Mouse (Mus musculus) ES-E14 (cell line): ENCODE results near the gene Hmox2. TPM values are rescaled to one million over a fixed set of nuclear protein-coding genes. Genes with fewer than 3 reads are reported as not detected.
"Not testable (repeated sequence)": the region's sequence is repeated elsewhere in the genome, so short reads cannot be mapped to it uniquely, and the experiment has no call there.

Experiments
- DNase-seq: peaks from one replicate; pipeline ENCODE4 v3.0.0-alpha.2; 2013; ENCODE audit warnings: low read depth, low spot score
- H3K27ac ChIP-seq: 2 replicates; pipeline ENCODE4 v1.5.1; 2012; ENCODE audit warnings: low read depth, mild to moderate bottlenecking, low read length, moderate library complexity, mixed read lengths; ENCODE audit not compliant: poor library complexity, insufficient read depth, severe bottlenecking
- H3K36me3 ChIP-seq: 2 replicates; pipeline ENCODE4 v1.6.1; 2012; ENCODE audit warnings: mild to moderate bottlenecking, low read length, moderate library complexity, mixed read lengths; ENCODE audit not compliant: control insufficient read depth, poor library complexity, insufficient read depth, severe bottlenecking
- H3K4me1 ChIP-seq, 2 experiments: fragments of 150-350 bp in 1 of 2; sonication (generic) in 1 of 2; 2 replicates each; pipeline ENCODE4 v1.6.1; 2012; ENCODE audit warnings: low read length in 2 of 2, mild to moderate bottlenecking in 1 of 2, mixed read lengths in 1 of 2; ENCODE audit not compliant: control insufficient read depth in 2 of 2, insufficient read depth in 2 of 2, poor library complexity in 1 of 2
- H3K4me3 ChIP-seq, 2 experiments: fragments of 150-350 bp in 1 of 2; sonication (generic) in 1 of 2; 2 replicates each; pipeline ENCODE4 v1.5.1; 2012; ENCODE audit warnings: low read length in 2 of 2, low read depth in 1 of 2, mild to moderate bottlenecking in 1 of 2, mixed read lengths in 1 of 2; ENCODE audit not compliant: insufficient read depth in 1 of 2, poor library complexity in 1 of 2, severe bottlenecking in 1 of 2
- H3K9ac ChIP-seq: 2 replicates; pipeline ENCODE4 v1.6.1; 2012; ENCODE audit warnings: low read depth, mild to moderate bottlenecking, low read length, mixed read lengths; ENCODE audit not compliant: poor library complexity, insufficient read depth, severe bottlenecking
- H3K9me3 ChIP-seq: fragments of 150-350 bp; sonication (generic); 2 replicates; pipeline ENCODE4 v1.6.1; 2012; ENCODE audit warnings: low read depth, mild to moderate bottlenecking, low read length; ENCODE audit not compliant: control insufficient read depth, insufficient read depth
- CHD2 ChIP-seq: IDR thresholded peaks from 2 replicates; pipeline ENCODE4 v1.6.1; 2014; ENCODE audit warnings: mild to moderate bottlenecking, low read depth, low read length, inconsistent platforms
- HCFC1 ChIP-seq: IDR thresholded peaks from 2 replicates; pipeline ENCODE4 v1.6.1; 2012; ENCODE audit warnings: low read length, inconsistent platforms, borderline replicate concordance; ENCODE audit not compliant: insufficient read depth
- MAFK ChIP-seq: IDR thresholded peaks from 2 replicates; pipeline ENCODE4 v1.6.1; 2014; ENCODE audit warnings: mild to moderate bottlenecking, low read depth, low read length, inconsistent platforms; ENCODE audit not compliant: insufficient read depth
- ZC3H11A ChIP-seq: IDR thresholded peaks from 2 replicates; pipeline ENCODE4 v1.6.1; 2012; ENCODE audit warnings: low read depth, mild to moderate bottlenecking, inconsistent platforms, low read length, borderline replicate concordance
- ZNF384 ChIP-seq: IDR thresholded peaks from 2 replicates; pipeline ENCODE4 v1.6.1; 2012; ENCODE audit warnings: low read depth, low read length, inconsistent platforms
- in situ Hi-C, 2 experiments: fragments of 600-800 bp; cut with MboI; formaldehyde crosslinking; loops; one replicate each; pipeline ENCODE4 v1.15.1; 2025; ENCODE audit warnings: low sequenced_read_pairs in 2 of 2, inconsistent platforms in 1 of 2; ENCODE audit not compliant: unreplicated experiment in 2 of 2
- total RNA-seq: library from RNA; depleted of rRNA; stranded (reverse); fragments of 300-350 nt; gene quantifications from 2 replicates; pipeline ENCODE4 v1.2.3, GENCODE M21; 2012; rRNA removed

Gene Hmox2
- total RNA-seq = 26.2 and 36.1 TPM in 2 replicates

DNA sequence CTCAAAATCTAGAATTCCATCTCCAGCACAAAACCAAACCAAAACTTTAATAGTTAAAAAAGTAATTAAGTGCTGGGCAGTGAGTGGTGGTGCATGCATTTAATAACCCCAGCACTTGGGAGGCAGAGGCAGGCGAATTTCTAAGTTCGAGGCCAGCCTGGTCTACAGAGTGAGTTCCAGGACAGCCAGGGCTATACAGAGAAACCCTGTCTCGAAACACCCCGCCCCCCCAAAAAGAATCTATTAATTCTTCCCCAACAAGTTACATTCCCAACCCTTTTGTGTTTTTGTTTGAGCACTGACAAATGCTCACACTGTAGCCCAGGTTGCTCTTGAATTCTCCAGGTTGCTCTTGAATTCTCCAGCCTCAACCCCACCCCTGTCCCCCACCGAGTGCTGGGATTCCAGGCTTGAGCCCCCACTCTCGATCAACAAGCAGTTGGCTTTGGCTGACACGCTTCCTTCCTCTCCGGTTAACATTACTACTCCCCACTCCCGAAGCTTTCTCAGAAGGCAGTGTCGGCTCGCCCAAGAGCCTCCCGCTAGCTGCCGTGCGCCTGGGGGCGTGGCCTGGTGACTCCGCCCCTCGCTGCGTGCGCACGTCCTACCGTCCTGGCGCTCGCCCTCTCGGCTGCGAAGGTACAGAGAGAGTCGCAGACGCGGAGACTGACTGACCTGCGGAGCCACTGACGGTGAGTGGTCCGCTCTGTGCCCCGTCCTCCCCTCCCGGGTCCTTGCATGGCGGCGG lies at the start of gene Hmox2:
Gene Hmox2 (plus strand): TSS at position 582 of the 748 bp plus-strand sequence.
- no peak for TF ChIP-seq ZC3H11A
- TF ChIP-seq HCFC1 = peak; percentile 55; the same call in 1 of the 2 replicates
- Histone ChIP-seq H3K4me3 (peak within 1 kb of the TSS; percentile 84 to 95), H3K4me1 (no peaks in the 10 kb centered on the region), H3K27ac (no peak within 1 kb of the TSS), H3K9ac (peak within 1 kb of the TSS; percentile 85), H3K9me3 (no peaks in the 10 kb centered on the region), H3K36me3 (no peaks in the 10 kb centered on the region)
- peak; percentile 75 for DNase-seq
- in situ Hi-C loops = loop anchor here in 1 of 2 experiments (5.0 kb wide), 1 partner anchor 46 kb away; no protein-coding TSS in a partner anchor

DNA sequence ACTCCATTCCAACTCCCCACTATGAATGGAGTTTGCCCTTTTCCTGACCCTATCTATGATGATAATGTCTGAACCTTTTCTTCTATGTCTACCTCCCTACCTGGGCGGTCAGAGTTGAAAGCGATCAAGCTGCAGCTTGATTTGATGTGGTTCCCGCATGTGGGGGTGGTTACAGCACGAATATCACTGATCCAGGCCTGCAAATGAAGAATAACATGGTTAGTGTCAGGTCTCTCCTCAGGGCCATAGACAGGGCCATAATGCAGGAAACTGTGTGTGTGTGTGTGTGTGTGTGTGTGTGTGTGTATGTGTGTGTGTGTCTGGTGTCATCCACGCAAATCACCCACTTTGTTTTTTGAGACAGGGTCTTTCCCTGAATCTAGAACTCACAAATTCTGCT lies 49.3 kb upstream of the Hmox2 start:
- Histone ChIP-seq H3K4me3 (no peak overlapping the region), H3K4me1 (no peaks in the 10 kb centered on the region), H3K27ac (no peak overlapping the region), H3K9ac (no peak overlapping the region), H3K9me3 (no peaks in the 10 kb centered on the region), H3K36me3 (peaks cover 16% of the 10 kb centered on the region)
- no peak for DNase-seq
- TF ChIP-seq MAFK = no peak
- no peak for TF ChIP-seq ZNF384
- in situ Hi-C loops = no loop called here

DNA sequence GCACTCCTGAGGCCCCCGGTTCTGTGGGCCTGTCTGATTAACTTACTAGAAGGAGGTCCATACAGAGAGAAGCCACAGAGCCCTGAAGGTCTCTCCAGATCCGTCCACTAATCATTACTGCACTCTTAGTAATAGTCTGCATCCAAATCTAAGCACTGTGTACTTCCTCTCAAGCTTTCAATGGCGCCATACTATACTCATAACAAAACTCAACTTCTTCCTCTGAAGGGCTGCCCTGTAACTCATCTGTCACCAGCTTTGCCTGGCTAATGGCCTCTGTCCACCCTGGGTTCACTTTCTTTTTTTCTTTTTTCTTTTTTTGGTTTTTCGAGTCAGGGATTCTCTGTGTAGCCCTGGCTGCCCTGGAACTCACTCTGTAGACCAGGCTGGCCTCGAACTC lies 48.1 kb upstream of the Hmox2 start:
- H3K4me3 ChIP-seq = no peak overlapping the region
- no peak for DNase-seq
- no peaks in the 10 kb centered on the region for H3K9me3 ChIP-seq
- no peak overlapping the region for H3K9ac ChIP-seq
- TF ChIP-seq HCFC1 (no peak), CHD2 (no peak), ZC3H11A (no peak)
- in situ Hi-C loops = no loop called here
- no peak overlapping the region for H3K27ac ChIP-seq
- H3K36me3 ChIP-seq = peaks cover 16% of the 10 kb centered on the region
- H3K4me1 ChIP-seq = no peaks in the 10 kb centered on the region; a peak in 1 of 4 replicates

DNA sequence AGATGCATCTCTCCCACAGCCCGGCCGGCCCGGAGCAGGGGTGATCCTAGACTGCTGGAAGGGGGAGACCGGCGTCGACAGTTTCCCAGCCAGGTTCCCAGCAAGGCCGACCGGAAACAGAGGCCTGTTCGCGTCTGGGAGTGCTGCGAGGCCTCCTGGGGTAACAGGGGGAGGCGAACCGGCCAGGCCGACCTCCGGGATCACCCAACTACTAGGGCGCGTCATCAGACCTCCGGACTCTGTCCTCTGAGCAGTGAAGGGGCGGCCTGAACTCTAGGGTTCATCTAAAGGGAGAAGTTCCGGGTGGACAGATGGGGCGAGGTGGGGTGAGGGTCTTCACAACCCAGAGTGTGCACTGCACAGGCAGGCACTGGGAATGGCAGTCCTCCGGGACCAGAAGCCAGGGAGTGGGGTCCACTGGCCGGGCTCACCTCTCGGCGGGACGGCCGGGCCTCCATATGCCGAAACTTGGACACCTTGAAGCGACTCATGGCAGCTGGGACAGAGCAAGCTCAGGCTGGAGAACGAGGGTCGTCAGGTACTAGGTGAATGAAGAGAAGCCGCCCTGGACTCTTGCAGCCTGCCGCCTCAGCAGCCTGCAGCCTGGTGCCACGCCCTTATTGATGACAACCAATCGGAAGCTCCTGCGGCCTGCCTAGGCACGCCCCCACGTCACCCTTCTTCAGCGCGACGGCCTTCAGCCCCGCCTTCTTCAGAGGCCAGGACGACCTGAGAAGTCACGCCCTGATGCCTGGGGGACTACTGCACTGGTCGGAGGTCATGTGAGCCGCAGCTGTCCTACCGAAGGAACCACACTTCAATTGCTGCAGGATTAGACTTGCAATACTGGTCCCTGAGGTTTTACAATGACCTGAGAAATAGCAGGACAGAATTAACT lies 46.8 kb upstream of the Hmox2 start, which contains the start of gene Coro7:
Gene Coro7 (minus strand): TSS at position 657 of the 898 bp plus-strand sequence.
- TF ChIP-seq MAFK (no peak), CHD2 (no peak), ZNF384 (no peak), HCFC1 (no peak), ZC3H11A (no peak)
- peak; percentile 94 for DNase-seq
- Histone ChIP-seq H3K4me3 (peak within 1 kb of the TSS; percentile 67 to 84), H3K9ac (peak within 1 kb of the TSS; percentile 54), H3K27ac (no peak within 1 kb of the TSS), H3K4me1 (no peaks in the 10 kb centered on the region; a peak in 1 of 4 replicates), H3K9me3 (no peaks in the 10 kb centered on the region), H3K36me3 (peaks cover 14% of the 10 kb centered on the region)
- in situ Hi-C loops = no loop called here

DNA sequence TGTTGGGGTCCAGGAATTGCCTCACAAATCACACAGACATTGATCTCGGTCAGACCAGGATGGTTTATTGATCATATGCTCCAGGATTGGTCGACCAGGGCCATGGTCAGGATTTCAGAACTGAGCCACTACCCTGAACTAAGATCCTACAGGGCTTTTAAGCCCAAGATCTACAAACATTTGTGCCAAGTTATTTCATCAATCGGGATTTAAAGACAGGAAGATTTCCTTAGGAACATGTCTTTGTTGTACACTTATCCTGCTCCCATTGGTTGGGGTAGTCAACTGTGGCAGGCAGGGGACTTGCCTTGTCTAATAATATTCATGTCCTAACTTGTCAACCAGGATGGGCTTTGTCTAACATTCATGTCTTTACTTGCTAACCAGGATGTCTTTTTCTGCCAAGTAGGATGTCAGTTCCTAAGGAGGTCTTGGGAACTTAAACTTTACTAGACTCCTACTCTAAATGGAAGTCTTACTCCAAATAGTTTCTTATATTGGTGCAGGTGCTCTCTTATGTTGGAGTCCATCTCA lies 45.2 kb upstream of the Hmox2 start:
- H3K4me3 ChIP-seq, H3K36me3 ChIP-seq, DNase-seq, H3K4me1 ChIP-seq, in situ Hi-C loops, H3K9me3 ChIP-seq, H3K27ac ChIP-seq, H3K9ac ChIP-seq: not testable (repeated sequence)
